Mouse (Mus musculus) small intestine, adult 2 months (tissue): ENCODE results near the gene Ift43.

ENCODE experiments used
- CTCF ChIP-seq: fragments of 200-500 bp; IDR thresholded peaks from 2 replicates; pipeline ENCODE4 v1.5.1; 2012; ENCODE audit warnings: low read depth, mild to moderate bottlenecking, control low read depth, inconsistent platforms, low read length, moderate library complexity, mixed read lengths; ENCODE audit not compliant: insufficient replicate concordance, insufficient read length; ENCODE audit errors: extremely low read depth
- POLR2A ChIP-seq: fragments of 200-500 bp; IDR thresholded peaks from 2 replicates; pipeline ENCODE4 v1.6.1; 2012; ENCODE audit warnings: low read depth, mild to moderate bottlenecking, control low read depth, inconsistent platforms, low read length, moderate library complexity

DNA sequence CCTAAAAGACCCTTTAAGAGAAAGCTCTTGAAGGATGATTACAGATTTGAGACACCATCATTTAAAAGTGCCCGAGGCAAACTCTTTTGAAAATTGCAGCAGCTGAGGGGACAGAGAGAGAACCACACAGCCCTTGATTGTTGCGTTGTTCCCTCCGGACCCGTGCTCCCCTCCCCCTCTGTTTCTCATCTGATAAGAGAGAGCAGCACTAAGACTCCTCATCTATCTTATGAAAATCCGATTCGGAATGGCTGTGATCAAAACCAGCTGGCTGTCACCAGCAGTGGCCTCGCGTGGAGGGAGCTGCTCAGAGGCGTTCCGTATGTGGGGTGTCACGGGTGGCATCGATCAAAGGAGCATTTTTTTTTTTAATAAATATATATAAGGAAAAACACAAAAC lies 69.6 kb downstream of the Ift43 start:
- no peak for TF ChIP-seq CTCF
- no peak for TF ChIP-seq POLR2A
